Mouse (Mus musculus): ENCODE results near the gene Hacl1. TPM values are rescaled to one million over a fixed set of nuclear protein-coding genes. Genes with fewer than 3 reads are reported as not detected.

Gene Hacl1
- polyA plus RNA-seq, 1 experiment from 2014 or later, result 9.4 TPM

DNA sequence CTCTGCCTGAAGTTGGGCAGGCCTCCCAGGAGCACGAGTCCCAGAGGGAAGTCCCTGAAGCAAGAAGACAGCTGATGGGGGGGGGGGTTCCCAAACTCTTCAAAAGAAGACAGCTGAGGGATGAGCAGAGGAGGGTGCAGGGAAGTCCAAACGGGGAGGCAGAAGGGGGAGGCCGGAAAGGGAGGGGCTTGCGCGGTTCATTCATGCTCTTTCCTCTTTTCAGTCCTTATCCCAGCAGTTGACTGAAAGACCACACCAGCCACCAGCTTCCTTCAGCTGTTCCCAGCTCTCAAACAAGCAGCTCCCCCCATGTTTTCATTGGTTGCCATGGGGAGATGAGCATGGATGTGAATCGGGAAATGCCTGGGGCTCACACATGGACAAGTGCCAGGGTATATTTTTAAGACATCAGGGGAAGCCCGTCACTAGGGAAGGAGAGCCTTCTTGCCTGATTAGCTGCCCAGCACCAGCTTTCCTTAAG, 71.9 kb downstream of the Hacl1 start:
- DNase-seq (ENCODE audit: low spot score), result no peak
- 73% methylated on average over 7 of the region's 7 CpGs for WGBS
- H3K4me2 ChIP-seq (ENCODE audit: low read depth, low read length, severe bottlenecking), result no peak overlapping the region

DNA sequence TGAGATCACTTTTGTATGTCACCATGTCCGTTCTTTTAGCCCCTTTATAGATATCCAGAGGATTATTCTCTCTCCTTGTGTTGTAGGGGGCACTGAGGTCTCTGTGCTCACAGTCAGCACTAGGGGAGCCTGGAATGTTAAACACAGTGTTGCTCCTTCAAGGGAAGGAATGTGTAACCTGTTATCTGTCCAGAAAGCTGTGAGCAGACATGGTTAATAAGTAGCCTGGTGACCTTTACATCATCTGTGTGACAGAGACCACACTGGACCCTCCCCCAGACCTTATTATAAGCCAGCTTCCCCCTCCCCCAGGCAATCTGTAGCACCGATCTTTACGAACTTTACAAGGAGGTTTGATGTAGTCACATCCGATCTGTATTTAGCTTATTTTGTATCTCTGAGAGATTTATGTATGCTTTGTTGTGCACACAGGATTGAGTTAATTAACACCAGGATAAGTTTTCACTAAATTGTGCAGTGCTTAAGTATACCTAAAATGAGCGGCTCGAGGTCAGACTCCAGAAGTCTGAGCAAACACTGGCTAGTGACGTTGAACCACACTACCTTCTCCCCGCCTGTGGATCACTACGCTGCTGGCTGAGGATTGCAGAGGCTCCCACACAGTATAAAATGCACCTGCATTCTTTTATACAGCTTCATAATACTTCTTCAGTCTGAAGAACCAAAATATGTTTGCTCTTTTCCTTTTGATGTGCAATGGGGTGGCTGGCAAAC, 75.4 kb downstream of the Hacl1 start:
- no peak overlapping the region for H3K27ac ChIP-seq (ENCODE audit: low read depth, low read length)
- ATAC-seq (replicated peaks; ENCODE audit: low FRiP score), result no peak

More for the DNA sequence above, 71.9 kb downstream of the Hacl1 start:
- no peaks in the 10 kb centered on the region for H3K4me1 ChIP-seq (replicated peaks; ENCODE audit: control insufficient read depth, insufficient read depth, low read length)
- H3K27ac ChIP-seq (ENCODE audit: low read depth, low read length), result no peak overlapping the region
- H3K27me3 ChIP-seq (ENCODE audit: control insufficient read depth, insufficient read depth, low read length), result no peaks in the 10 kb centered on the region
- no peaks in the 10 kb centered on the region for H3K9me3 ChIP-seq (ENCODE audit: control insufficient read depth, low read length)
- no peak overlapping the region for H3K4me3 ChIP-seq (ENCODE audit: low read depth, low read length)
- H3K9ac ChIP-seq (ENCODE audit: low read length), result no peak overlapping the region
- no peak for ATAC-seq (replicated peaks; ENCODE audit: low FRiP score)
- no peaks in the 10 kb centered on the region for H3K36me3 ChIP-seq (ENCODE audit: control insufficient read depth, insufficient read depth, low read length)

DNA sequence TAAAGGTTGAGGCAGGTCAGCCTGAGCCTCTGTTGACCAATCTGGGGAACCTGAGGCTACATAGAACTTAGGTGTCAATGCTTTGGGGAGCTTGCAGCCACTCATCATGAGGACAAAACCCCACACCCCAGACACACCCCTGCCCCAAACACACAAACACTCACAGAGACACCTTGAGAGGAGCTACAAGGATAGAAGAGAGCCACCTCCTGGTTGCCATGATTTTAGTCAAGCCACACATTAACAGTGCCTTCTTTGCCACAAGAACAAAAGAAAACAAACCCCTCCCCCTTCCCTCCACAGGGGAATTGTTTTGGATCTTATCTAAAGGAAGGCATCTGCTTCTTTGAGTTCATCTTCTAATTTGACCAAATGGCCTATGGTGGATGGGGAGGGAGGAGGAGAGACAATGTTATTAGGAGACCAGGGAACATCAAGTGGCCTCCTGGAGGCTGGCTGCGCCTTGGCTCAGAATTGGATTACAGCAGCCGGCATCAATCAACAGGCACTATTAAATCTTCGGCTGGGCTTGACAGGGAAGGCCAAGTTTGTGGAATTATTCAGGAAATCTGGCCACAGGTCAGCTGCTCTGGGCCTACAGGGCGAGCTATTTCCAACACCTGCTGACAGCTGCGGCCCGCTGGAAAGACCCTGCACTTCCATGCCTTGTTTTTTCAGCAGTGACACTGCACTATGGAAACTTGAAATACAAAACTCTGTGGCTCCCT, 76.5 kb downstream of the Hacl1 start:
- no peaks in the 10 kb centered on the region for H3K36me3 ChIP-seq (ENCODE audit: control insufficient read depth, insufficient read depth, low read length)
- DNase-seq (ENCODE audit: low spot score) (no peak), ATAC-seq (replicated peaks; ENCODE audit: low FRiP score) (no peak)
- no peaks in the 10 kb centered on the region for H3K4me1 ChIP-seq (replicated peaks; ENCODE audit: control insufficient read depth, insufficient read depth, low read length)
- no peak overlapping the region for H3K4me3 ChIP-seq (ENCODE audit: low read depth, low read length)
- H3K27ac ChIP-seq (ENCODE audit: low read depth, low read length), result no peak overlapping the region
- 40% methylated on average over 6 of the region's 6 CpGs for WGBS
- H3K27me3 ChIP-seq (ENCODE audit: control insufficient read depth, insufficient read depth, low read length), result no peaks in the 10 kb centered on the region
- no peaks in the 10 kb centered on the region for H3K9me3 ChIP-seq (ENCODE audit: control insufficient read depth, low read length)
- no peak overlapping the region for H3K4me2 ChIP-seq (ENCODE audit: low read depth, low read length, severe bottlenecking)
- H3K9ac ChIP-seq (ENCODE audit: low read length), result no peak overlapping the region

More for the DNA sequence above, 75.4 kb downstream of the Hacl1 start:
- Histone ChIP-seq H3K27me3 (ENCODE audit: control insufficient read depth, insufficient read depth, low read length) (no peaks in the 10 kb centered on the region), H3K4me3 (ENCODE audit: low read depth, low read length) (no peak overlapping the region), H3K4me1 (replicated peaks; ENCODE audit: control insufficient read depth, insufficient read depth, low read length) (no peaks in the 10 kb centered on the region), H3K9ac (ENCODE audit: low read length) (no peak overlapping the region), H3K36me3 (ENCODE audit: control insufficient read depth, insufficient read depth, low read length) (no peaks in the 10 kb centered on the region), H3K9me3 (ENCODE audit: control insufficient read depth, low read length) (no peaks in the 10 kb centered on the region), H3K4me2 (ENCODE audit: low read depth, low read length, severe bottlenecking) (no peak overlapping the region)
- no peak for DNase-seq (ENCODE audit: low spot score)
- WGBS, result 72% methylated on average over 9 of the region's 9 CpGs

DNA sequence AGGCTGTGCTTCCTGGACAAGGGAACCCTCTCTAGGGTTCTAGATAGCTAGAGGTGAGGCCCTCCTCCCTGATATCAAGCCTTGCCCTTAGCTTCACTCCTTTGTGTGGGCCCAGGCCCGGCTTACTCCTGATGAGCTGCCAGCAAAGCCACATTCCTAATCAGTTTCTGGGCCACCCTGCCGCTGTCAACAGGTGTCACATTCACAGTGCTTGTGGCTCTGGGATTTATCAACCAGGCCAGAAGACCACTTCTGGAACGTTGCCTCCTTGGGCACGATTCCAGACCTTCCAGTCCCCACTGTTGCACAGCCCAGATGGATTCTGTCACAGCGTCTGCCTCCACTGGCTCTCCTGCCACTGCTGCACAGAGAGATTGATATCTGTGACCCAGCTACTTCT, 80.2 kb downstream of the Hacl1 start:
- no peaks in the 10 kb centered on the region for H3K36me3 ChIP-seq (ENCODE audit: control insufficient read depth, insufficient read depth, low read length)
- no peaks in the 10 kb centered on the region for H3K27me3 ChIP-seq (ENCODE audit: control insufficient read depth, insufficient read depth, low read length)
- no peaks in the 10 kb centered on the region for H3K9me3 ChIP-seq (ENCODE audit: control insufficient read depth, low read length)
- no peaks in the 10 kb centered on the region for H3K4me1 ChIP-seq (replicated peaks; ENCODE audit: control insufficient read depth, insufficient read depth, low read length)
- no peak overlapping the region for H3K9ac ChIP-seq (ENCODE audit: low read length)
- no peak for ATAC-seq (replicated peaks; ENCODE audit: low FRiP score)
- DNase-seq (ENCODE audit: low spot score), result no peak
- no peak overlapping the region for H3K4me2 ChIP-seq (ENCODE audit: low read depth, low read length, severe bottlenecking)
- no peak overlapping the region for H3K27ac ChIP-seq (ENCODE audit: low read depth, low read length)
- WGBS, result 67% methylated on average over 5 of the region's 5 CpGs
- no peak overlapping the region for H3K4me3 ChIP-seq (ENCODE audit: low read depth, low read length)

DNA sequence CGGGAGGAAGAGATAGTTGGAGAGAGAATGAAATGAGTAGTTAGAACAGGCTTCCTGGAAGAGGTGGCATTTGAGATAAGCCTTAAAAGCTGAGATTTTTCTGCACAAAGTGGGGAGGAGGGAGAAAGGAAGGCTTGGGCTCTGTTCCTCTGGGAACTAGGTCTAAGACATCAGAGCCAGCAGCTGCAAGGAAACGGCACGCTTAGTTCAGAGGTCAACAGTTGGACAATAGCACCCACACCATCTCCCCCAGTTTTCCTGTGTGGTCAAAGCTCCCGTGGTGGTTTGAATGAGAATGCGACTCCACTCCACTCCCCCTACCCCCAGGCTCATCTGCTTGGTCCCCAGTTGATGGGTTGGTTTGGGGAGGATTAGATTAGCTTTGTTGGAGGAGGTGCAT, 81.9 kb downstream of the Hacl1 start:
- Histone ChIP-seq H3K9me3 (ENCODE audit: control insufficient read depth, low read length) (no peaks in the 10 kb centered on the region), H3K36me3 (ENCODE audit: control insufficient read depth, insufficient read depth, low read length) (no peaks in the 10 kb centered on the region), H3K27me3 (ENCODE audit: control insufficient read depth, insufficient read depth, low read length) (no peaks in the 10 kb centered on the region), H3K27ac (ENCODE audit: low read depth, low read length) (no peak overlapping the region), H3K4me3 (ENCODE audit: low read depth, low read length) (no peak overlapping the region), H3K4me2 (ENCODE audit: low read depth, low read length, severe bottlenecking) (no peak overlapping the region), H3K4me1 (replicated peaks; ENCODE audit: control insufficient read depth, insufficient read depth, low read length) (no peaks in the 10 kb centered on the region), H3K9ac (ENCODE audit: low read length) (no peak overlapping the region)
- DNase-seq (ENCODE audit: low spot score) (no peak), ATAC-seq (replicated peaks; ENCODE audit: low FRiP score) (no peak)
- WGBS, result 59% methylated on average over 5 of the region's 5 CpGs

DNA sequence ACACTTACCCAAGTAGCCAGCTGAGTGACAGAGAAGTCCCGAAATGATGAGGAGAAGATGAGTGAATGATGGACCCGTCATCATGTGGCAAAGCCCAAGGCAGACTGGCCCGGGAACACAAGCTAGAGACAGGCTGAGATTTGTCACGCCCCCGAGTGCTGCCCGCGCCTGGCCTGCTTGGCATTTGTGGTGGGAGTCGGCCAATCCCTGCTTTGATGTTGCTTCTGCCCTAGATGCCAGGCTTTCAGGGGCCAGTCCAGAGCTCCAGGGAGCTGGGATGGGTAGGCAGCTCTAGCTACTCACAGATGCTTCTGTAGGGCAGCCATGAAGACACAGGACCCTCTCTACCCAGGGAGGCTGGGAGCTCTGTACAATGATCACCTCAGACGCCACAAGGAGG, 83.3 kb downstream of the Hacl1 start:
- 88% methylated on average over 9 of the region's 9 CpGs for WGBS
- H3K4me1 ChIP-seq (replicated peaks; ENCODE audit: control insufficient read depth, insufficient read depth, low read length), result no peaks in the 10 kb centered on the region

DNA sequence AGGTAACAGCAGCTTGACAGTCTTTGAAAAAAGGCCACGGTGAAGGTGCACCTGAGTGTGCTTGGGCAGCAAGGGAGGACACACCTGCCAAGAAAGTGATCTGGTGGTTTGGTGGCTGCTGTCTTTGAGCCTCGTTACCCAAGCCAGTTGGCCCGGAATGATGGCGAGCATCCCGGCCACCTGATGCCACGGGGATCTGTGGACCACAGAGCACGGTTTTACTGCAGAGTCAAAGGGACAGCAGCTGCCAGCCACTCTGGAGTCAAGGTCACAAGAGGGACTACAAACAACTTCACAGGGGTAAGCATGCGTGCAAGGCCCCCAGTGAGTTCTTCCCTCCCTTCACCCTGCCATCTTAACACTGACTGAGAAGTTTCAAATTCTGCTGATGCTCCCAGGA, 83.8 kb downstream of the Hacl1 start:
- WGBS, result 82% methylated on average over 8 of the region's 8 CpGs
- Histone ChIP-seq H3K4me2 (ENCODE audit: low read depth, low read length, severe bottlenecking) (no peak overlapping the region), H3K9ac (ENCODE audit: low read length) (no peak overlapping the region), H3K4me3 (ENCODE audit: low read depth, low read length) (no peak overlapping the region), H3K27ac (ENCODE audit: low read depth, low read length) (no peak overlapping the region), H3K36me3 (ENCODE audit: control insufficient read depth, insufficient read depth, low read length) (no peaks in the 10 kb centered on the region), H3K9me3 (ENCODE audit: control insufficient read depth, low read length) (no peaks in the 10 kb centered on the region), H3K4me1 (replicated peaks; ENCODE audit: control insufficient read depth, insufficient read depth, low read length) (no peaks in the 10 kb centered on the region), H3K27me3 (ENCODE audit: control insufficient read depth, insufficient read depth, low read length) (no peaks in the 10 kb centered on the region)
- ATAC-seq (replicated peaks; ENCODE audit: low FRiP score) (no peak), DNase-seq (ENCODE audit: low spot score) (no peak)

More for the DNA sequence above, 83.3 kb downstream of the Hacl1 start:
- Histone ChIP-seq H3K9me3 (ENCODE audit: control insufficient read depth, low read length) (no peaks in the 10 kb centered on the region), H3K4me3 (ENCODE audit: low read depth, low read length) (no peak overlapping the region), H3K36me3 (ENCODE audit: control insufficient read depth, insufficient read depth, low read length) (no peaks in the 10 kb centered on the region), H3K27me3 (ENCODE audit: control insufficient read depth, insufficient read depth, low read length) (no peaks in the 10 kb centered on the region), H3K4me2 (ENCODE audit: low read depth, low read length, severe bottlenecking) (no peak overlapping the region), H3K27ac (ENCODE audit: low read depth, low read length) (no peak overlapping the region), H3K9ac (ENCODE audit: low read length) (no peak overlapping the region)
- ATAC-seq (replicated peaks; ENCODE audit: low FRiP score) (no peak), DNase-seq (ENCODE audit: low spot score) (no peak)

DNA sequence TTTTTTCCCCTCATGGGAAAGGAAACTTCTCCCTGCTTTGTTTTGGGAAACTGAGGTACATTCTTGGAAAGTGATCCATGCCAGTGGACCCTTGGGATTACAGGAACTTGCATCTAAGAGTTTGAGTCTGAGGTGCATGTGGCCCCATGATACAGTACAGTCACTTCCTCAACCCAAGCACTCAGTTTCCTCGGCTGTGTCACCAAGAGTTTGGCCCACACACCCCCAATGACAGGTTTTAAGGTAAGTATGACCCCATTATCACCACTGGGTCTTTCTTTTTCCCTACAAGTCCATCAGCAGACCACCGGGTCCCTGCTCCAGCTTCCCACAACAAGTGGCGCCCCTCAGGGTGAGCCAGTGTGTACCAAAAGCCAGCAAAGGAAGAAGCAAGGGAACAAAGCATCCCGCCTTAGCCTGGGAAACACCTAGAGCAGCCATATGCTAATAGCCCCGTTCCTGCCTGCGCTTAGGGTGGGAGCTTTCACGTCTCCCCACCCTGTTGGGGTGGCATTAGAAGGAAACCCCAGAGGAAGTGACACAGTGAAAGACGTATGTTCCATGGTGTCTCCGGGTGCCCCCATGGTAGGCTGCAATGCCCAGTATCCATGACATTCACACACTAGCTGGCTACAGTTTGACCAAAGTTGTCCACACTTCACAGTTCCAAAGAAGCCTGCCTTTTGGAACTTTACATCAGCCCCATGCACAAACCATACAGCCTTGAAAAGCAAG, 84.4 kb downstream of the Hacl1 start:
- Histone ChIP-seq H3K4me3 (ENCODE audit: low read depth, low read length) (no peak overlapping the region), H3K27ac (ENCODE audit: low read depth, low read length) (no peak overlapping the region), H3K27me3 (ENCODE audit: control insufficient read depth, insufficient read depth, low read length) (no peaks in the 10 kb centered on the region), H3K9me3 (ENCODE audit: control insufficient read depth, low read length) (no peaks in the 10 kb centered on the region), H3K9ac (ENCODE audit: low read length) (no peak overlapping the region), H3K4me1 (replicated peaks; ENCODE audit: control insufficient read depth, insufficient read depth, low read length) (no peaks in the 10 kb centered on the region), H3K36me3 (ENCODE audit: control insufficient read depth, insufficient read depth, low read length) (no peaks in the 10 kb centered on the region), H3K4me2 (ENCODE audit: low read depth, low read length, severe bottlenecking) (no peak overlapping the region)
- ATAC-seq (replicated peaks; ENCODE audit: low FRiP score) (no peak), DNase-seq (ENCODE audit: low spot score) (no peak)
- 79% methylated on average over 9 of the region's 9 CpGs for WGBS

Data from forebrain, embryonic 11.5 days (tissue).